Mouse (Mus musculus) limb, embryonic 12.5 days (tissue): ENCODE results near the gene Tmtc1. TPM values are rescaled to one million over a fixed set of nuclear protein-coding genes. Genes with fewer than 3 reads are reported as not detected.

Experiments
- ATAC-seq: fragments of 200-750 bp; cut with Nextera tagmentation; 2 replicates; pipeline ENCODE4 v1.8.0; 2017; ENCODE audit warnings: low read depth, moderate TSS enrichment; ENCODE audit not compliant: insufficient number of reproducible peaks, insufficient read depth, low FRiP score, low TSS enrichment
- H3K27ac ChIP-seq: fragments of 300-500 bp; sonication (generic); 2 replicates; pipeline ENCODE4 v1.5.1; 2016; ENCODE audit warnings: mild to moderate bottlenecking, moderate library complexity
- H3K27me3 ChIP-seq: fragments of 300-500 bp; sonication (generic); 2 replicates; pipeline ENCODE4 v1.6.1; 2016; ENCODE audit warnings: mild to moderate bottlenecking, moderate library complexity
- H3K36me3 ChIP-seq: fragments of 300-500 bp; sonication (generic); 2 replicates; pipeline ENCODE4 v1.6.1; 2016; ENCODE audit warnings: mild to moderate bottlenecking, moderate library complexity
- H3K4me1 ChIP-seq: fragments of 300-500 bp; sonication (generic); replicated peaks from 2 replicates; pipeline ENCODE4 v1.6.1; 2016
- H3K4me2 ChIP-seq: fragments of 300-500 bp; sonication (generic); 2 replicates; pipeline ENCODE4 v1.6.1; 2016; ENCODE audit warnings: mild to moderate bottlenecking, moderate library complexity
- H3K4me3 ChIP-seq: fragments of 300-500 bp; sonication (generic); replicated peaks from 2 replicates; pipeline ENCODE4 v1.5.1; 2016; ENCODE audit warnings: mild to moderate bottlenecking
- H3K9ac ChIP-seq: fragments of 300-500 bp; sonication (generic); replicated peaks from 2 replicates; pipeline ENCODE4 v1.6.1; 2016; ENCODE audit warnings: mild to moderate bottlenecking, moderate library complexity
- H3K9me3 ChIP-seq: fragments of 300-500 bp; sonication (generic); 2 replicates; pipeline ENCODE4 v1.6.1; 2016; ENCODE audit warnings: mild to moderate bottlenecking, moderate library complexity
- WGBS: fragments of 180-500 bp; shearing (Covaris S2); methylation state at CpG from one replicate; pipeline ENCODE4 v1.1.7; 2016; 5-methylcytosine and 5-hydroxymethylcytosine counted together
- polyA plus RNA-seq: library from polyadenylated mRNA; unstranded; fragments of >200 nt; fragmentation: Nextera tagmentation; extraction: Ambion mirVana; gene quantifications from 2 replicates; pipeline ENCODE4 v1.2.1, GENCODE M21; 2016

Tmtc1 gene
- polyA plus RNA-seq, 1 experiment from 2014 or later = 1.8 TPM

- WGBS = 94% methylated on average over 3 of the region's 3 CpGs
- Histone ChIP-seq H3K9me3 (no peaks in the 10 kb centered on the region), H3K4me3 (no peak overlapping the region), H3K4me1 (no peaks in the 10 kb centered on the region), H3K27ac (no peak overlapping the region), H3K27me3 (no peaks in the 10 kb centered on the region), H3K4me2 (no peak overlapping the region), H3K36me3 (peaks cover 66% of the 10 kb centered on the region), H3K9ac (no peak overlapping the region)
- no peak for ATAC-seq
These were observed 244.5 kb downstream of the Tmtc1 start for GRCm38 (mm10) chr6:148199729-148200128.

GRCm38 (mm10) chr6:148199177-148199576 lies 245.0 kb downstream of the Tmtc1 start:
- Histone ChIP-seq H3K4me1 (no peaks in the 10 kb centered on the region), H3K9ac (no peak overlapping the region), H3K27me3 (no peaks in the 10 kb centered on the region), H3K4me3 (no peak overlapping the region), H3K9me3 (no peaks in the 10 kb centered on the region), H3K4me2 (no peak overlapping the region), H3K27ac (no peak overlapping the region), H3K36me3 (peaks cover 70% of the 10 kb centered on the region)
- no peak for ATAC-seq
- 82% methylated on average over 2 of the region's 2 CpGs for WGBS

GRCm38 (mm10) chr6:148193972-148194701 lies 250.1 kb downstream of the Tmtc1 start:
- Histone ChIP-seq H3K27me3 (no peaks in the 10 kb centered on the region), H3K27ac (no peak overlapping the region), H3K9ac (no peak overlapping the region), H3K9me3 (no peaks in the 10 kb centered on the region), H3K4me2 (no peak overlapping the region), H3K4me1 (no peaks in the 10 kb centered on the region), H3K36me3 (peaks cover 72% of the 10 kb centered on the region), H3K4me3 (no peak overlapping the region)
- WGBS = 87% methylated on average over 6 of the region's 6 CpGs
- no peak for ATAC-seq

- Histone ChIP-seq H3K9ac (no peak overlapping the region), H3K27me3 (no peaks in the 10 kb centered on the region), H3K36me3 (peaks cover 93% of the 10 kb centered on the region), H3K4me1 (no peaks in the 10 kb centered on the region), H3K27ac (no peak overlapping the region), H3K4me2 (no peak overlapping the region), H3K9me3 (no peaks in the 10 kb centered on the region), H3K4me3 (no peak overlapping the region)
- no peak for ATAC-seq
- WGBS = 93% methylated on average over 1 of the region's 1 CpGs
These were observed 258.5 kb downstream of the Tmtc1 start for GRCm38 (mm10) chr6:148185694-148186093.

Other genes with a start within 250 kb of the Tmtc1 start
- gene Ergic2, start 232.0 kb downstream of the Tmtc1 start, polyA plus RNA-seq = 207 and 212 TPM in 2 replicates